ENCODE assay signal across 11 mouse cellular contexts in the genomic region with DNA sequence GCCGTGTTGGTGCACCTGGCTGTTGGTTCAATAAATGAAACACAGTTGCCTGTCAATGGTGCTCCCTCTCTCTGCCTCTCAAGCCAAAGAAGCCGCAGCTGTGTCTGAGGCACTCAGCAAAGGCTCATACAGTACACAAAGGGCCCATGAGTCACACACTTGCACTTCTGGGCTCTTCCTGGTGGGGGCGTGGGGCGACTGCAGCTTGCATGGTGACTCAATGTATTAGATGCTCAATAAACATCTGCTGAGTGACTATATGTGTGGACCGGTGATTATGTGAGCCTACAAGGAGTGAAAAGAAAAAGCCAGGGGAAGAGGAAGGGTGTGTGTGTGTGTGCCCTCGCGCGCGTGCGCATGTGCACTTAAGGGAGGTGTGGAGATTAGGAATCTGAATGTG. TPM values are rescaled to one million over a fixed set of nuclear protein-coding genes. Genes with fewer than 3 reads are reported as not detected.
DNase-seq lines count a peak whose midpoint lies in the region; ATAC-seq lines count a peak whose summit lies in the region.
"Had no signal": no experiment of that assay in that cellular context is flagged by ENCODE, and none has a peak within 500 bp of the region (broad histone marks: within the 10 kb centered on the region; RNA-seq: fewer than 3 reads in every experiment).

No protein-coding gene starts in this region.

- peak; percentile 67 for DNase-seq in CD4-positive, CD25-positive, alpha-beta regulatory T cell, adult 2 months (ENCODE audit: low read depth, low spot score)
- DNase-seq in left cerebral cortex, postnatal 14 days (ENCODE audit: low spot score in 2 of 2) = peak; percentile 48 to 81
- DNase-seq in left cerebral cortex, postnatal 36 days (ENCODE audit: low spot score in 2 of 2) = no peak
- DNase-seq in 416B (ENCODE audit: low read depth) = peak; percentile 66
- DNase-seq in c-Kit-positive CD71-negative TER-119-negative erythroid progenitor cells, embryonic 14.5 days (ENCODE audit: low read depth) = peak; percentile 23
- DNase-seq in kidney, adult 8-10 months = no peak
- no peak for DNase-seq in embryo, embryonic 10 days (ENCODE audit: low spot score)
- DNase-seq: gastrocnemius, postnatal 14 days; kidney, postnatal 4 days had no signal

- no peak for ATAC-seq in CD4-positive, CD25-positive, alpha-beta regulatory T cell, adult 4 months

- intact Hi-C loops in left cerebral cortex, postnatal 14 days (cut with DNase I) = loop anchor here (1.0 to 5.0 kb wide), 3 partner anchors 54 to 189 kb away; no protein-coding TSS in a partner anchor
- intact Hi-C loops in left cerebral cortex, postnatal 36 days (cut with DNase I) = loop anchor here (2.0 to 10.0 kb wide), 3 partner anchors 53 to 363 kb away; a partner anchor contains a TSS

RNA-seq across cellular contexts. Expression of a gene that starts 2.3 kb away (rescaled TPM):
- polyA plus RNA-seq in CD4-positive, CD25-positive, alpha-beta regulatory T cell, adult 4 months (2017; shearing (Covaris generic)) = 10 to 100 TPM; 56.6 to 59.4 TPM
- total RNA-seq in left cerebral cortex, postnatal 14 days (2021) = 10 to 100 TPM; 35.4 to 42.3 TPM
- 10 to 100 TPM; 34.5 to 38.1 TPM for total RNA-seq in left cerebral cortex, postnatal 36 days (2021)

RNA-seq across cellular contexts. Expression of a gene that starts 34.5 kb away (rescaled TPM):
- not detected for polyA plus RNA-seq in CD4-positive, CD25-positive, alpha-beta regulatory T cell, adult 4 months (2017; shearing (Covaris generic))
- total RNA-seq in left cerebral cortex, postnatal 14 days (2021) = 10 to 100 TPM; 39.1 to 46.5 TPM
- total RNA-seq in left cerebral cortex, postnatal 36 days (2021) = 100 to 1,000 TPM in 1 of 2 experiments, 10 to 100 TPM in 1; 73.3 to 114 TPM
- polyA plus RNA-seq: liver, adult 2 months had no signal

RNA-seq across cellular contexts. Expression of a gene that starts 51.8 kb away (rescaled TPM):
- polyA plus RNA-seq in CD4-positive, CD25-positive, alpha-beta regulatory T cell, adult 4 months (2017; shearing (Covaris generic)) = not detected
- 10 to 100 TPM; 60.5 to 68.7 TPM for total RNA-seq in left cerebral cortex, postnatal 14 days (2021)
- total RNA-seq in left cerebral cortex, postnatal 36 days (2021) = 10 to 100 TPM; 54.1 to 56.5 TPM
- total RNA-seq: gastrocnemius, postnatal 14 days; liver, adult 2 months had no signal
- polyA plus RNA-seq: liver, adult 2 months had no signal

Comparison
In these comparisons a context has a peak if more than half of its experiments do, and no peak if none do; other contexts are left out.
1. DNase-seq: peak in CD4-positive, CD25-positive, alpha-beta regulatory T cell, adult 2 months (single experiment), left cerebral cortex, postnatal 14 days (2 of 2), 416B (single experiment) and c-Kit-positive CD71-negative TER-119-negative erythroid progenitor cells, embryonic 14.5 days (single experiment); none in left cerebral cortex, postnatal 36 days (0 of 2), kidney, adult 8-10 months (0 of 2) and embryo, embryonic 10 days (single experiment).